Mouse (Mus musculus): ENCODE measurements at regions not wholly inside any gene's neighbourhood (a gene's known extent, or its start where the extent isn't known, plus 50 kb on each side); places are given as distances from the start of the nearest gene placed in this dataset.

DNA sequence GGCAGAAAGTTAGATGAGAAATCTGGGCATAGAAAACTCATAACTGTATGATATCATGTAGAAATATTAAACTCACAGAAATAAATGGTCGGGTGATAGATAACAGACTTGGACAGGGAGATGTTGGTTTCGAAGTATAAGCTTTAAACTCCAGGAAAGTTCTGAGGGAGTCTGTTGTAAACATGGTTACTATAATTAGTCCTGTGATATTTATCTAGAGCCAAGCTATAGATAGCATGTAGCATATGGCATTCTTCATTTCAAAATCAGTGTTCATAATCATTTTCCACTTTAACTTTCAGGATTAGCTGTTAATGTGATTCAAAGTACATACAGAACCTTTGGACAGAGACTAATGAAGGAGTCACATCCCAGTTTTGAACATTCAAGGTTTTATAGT, 387.5 kb upstream of the Xrcc4 start:
- no peaks in the 10 kb centered on the region for H3K36me3 ChIP-seq (replicated peaks)
- H3K4me1 ChIP-seq, result no peaks in the 10 kb centered on the region
- no peak overlapping the region for H3K27ac ChIP-seq
- H3K9me3 ChIP-seq, result no peaks in the 10 kb centered on the region
- no peaks in the 10 kb centered on the region for H3K27me3 ChIP-seq (ENCODE audit: poor library complexity, severe bottlenecking)
- no peak overlapping the region for H3K4me3 ChIP-seq
- WGBS, result 92% methylated on average over 2 of the region's 2 CpGs
- no peak for DNase-seq (ENCODE audit: extremely low spot score, low spot score)

DNA sequence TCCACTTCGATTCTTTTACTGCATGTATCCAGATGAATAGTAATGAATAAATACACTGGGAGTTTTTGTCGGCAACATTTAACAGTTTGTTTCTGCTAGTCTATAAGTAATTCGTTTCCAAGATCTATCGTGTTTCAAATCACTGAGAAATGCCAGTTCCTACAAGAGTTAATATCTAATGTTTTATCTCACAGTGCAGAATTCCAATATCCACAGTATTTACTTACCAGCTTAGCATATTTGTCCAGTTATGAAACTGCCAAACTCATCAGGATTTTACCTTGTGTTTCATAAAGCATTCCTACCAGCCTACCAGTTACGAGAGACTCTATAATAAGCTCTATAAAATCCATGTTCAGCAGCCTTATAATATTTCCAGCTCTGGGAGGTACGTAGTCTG, 385.1 kb upstream of the Xrcc4 start:
- WGBS, result 92% methylated on average over 6 of the region's 6 CpGs
- no peaks in the 10 kb centered on the region for H3K27me3 ChIP-seq (ENCODE audit: poor library complexity, severe bottlenecking)
- H3K36me3 ChIP-seq (replicated peaks), result no peaks in the 10 kb centered on the region
- H3K4me3 ChIP-seq, result no peak overlapping the region
- no peak overlapping the region for H3K27ac ChIP-seq
- no peaks in the 10 kb centered on the region for H3K4me1 ChIP-seq
- H3K9me3 ChIP-seq, result no peaks in the 10 kb centered on the region
- no peak for DNase-seq (ENCODE audit: extremely low spot score, low spot score)

DNA sequence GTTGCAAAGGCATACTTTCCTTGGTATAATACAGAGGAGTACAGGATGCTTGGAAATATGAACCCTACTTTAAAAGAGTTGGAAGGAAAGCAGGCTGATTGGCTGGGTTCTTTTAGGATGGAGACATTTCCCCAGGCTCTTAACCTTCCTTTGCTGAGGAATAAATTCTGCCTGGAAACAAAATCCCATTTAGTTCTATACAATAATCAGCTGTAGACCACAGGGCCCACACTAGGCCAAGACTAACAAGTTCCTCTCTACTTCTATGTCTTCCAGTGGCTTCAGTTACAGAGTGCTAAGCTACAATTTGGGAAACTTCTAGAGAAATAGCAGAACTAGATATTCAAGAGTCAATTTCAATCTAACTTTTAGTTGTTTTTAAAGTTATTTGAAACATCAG, 384.6 kb upstream of the Xrcc4 start:
- Histone ChIP-seq H3K36me3 (replicated peaks) (no peaks in the 10 kb centered on the region), H3K27ac (no peak overlapping the region), H3K4me3 (no peak overlapping the region), H3K4me1 (no peaks in the 10 kb centered on the region), H3K27me3 (ENCODE audit: poor library complexity, severe bottlenecking) (no peaks in the 10 kb centered on the region), H3K9me3 (no peaks in the 10 kb centered on the region)
- no peak for DNase-seq (ENCODE audit: extremely low spot score, low spot score)

DNA sequence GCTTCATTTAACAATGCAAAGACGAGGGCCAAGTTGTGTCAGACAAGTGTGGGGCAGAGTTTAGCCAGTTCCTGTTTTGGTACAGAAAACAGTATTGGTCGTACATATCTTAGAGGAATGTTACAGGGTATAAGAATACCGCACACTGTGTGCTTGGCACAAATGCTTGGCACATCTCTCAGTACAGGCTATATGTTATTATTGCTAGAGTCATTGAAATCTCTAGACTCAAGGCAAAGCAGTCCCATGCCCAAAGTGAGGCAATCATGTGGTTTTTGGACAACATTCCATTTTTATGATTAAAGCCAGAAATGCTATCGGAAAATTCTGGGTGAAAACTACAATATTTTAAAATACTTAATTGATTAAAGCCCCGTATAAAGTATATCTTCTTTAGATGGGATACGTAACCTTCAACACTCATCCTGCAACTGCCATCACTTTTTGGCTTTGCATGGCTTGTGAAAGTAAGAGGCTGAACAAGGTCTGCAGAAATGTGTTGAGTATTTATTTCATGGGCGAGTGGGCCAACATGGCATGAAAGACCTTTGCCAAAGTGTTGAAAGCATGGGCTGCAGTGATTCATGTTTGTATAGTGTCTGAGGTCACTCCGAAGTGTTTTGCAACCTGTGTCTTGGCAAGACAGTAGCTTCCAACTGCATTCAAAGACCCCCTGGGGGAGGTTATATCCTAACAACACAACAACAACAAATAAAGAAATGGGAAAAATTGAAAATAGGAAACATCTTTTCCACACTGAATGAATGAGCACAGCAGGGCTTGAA, 383.8 kb upstream of the Xrcc4 start:
- DNase-seq (ENCODE audit: extremely low spot score, low spot score), result no peak
- no peaks in the 10 kb centered on the region for H3K4me1 ChIP-seq
- 90% methylated on average over 8 of the region's 8 CpGs for WGBS
- H3K36me3 ChIP-seq (replicated peaks), result no peaks in the 10 kb centered on the region
- H3K4me3 ChIP-seq, result no peak overlapping the region
- no peaks in the 10 kb centered on the region for H3K9me3 ChIP-seq
- H3K27me3 ChIP-seq (ENCODE audit: poor library complexity, severe bottlenecking), result no peaks in the 10 kb centered on the region
- H3K27ac ChIP-seq, result no peak overlapping the region

DNA sequence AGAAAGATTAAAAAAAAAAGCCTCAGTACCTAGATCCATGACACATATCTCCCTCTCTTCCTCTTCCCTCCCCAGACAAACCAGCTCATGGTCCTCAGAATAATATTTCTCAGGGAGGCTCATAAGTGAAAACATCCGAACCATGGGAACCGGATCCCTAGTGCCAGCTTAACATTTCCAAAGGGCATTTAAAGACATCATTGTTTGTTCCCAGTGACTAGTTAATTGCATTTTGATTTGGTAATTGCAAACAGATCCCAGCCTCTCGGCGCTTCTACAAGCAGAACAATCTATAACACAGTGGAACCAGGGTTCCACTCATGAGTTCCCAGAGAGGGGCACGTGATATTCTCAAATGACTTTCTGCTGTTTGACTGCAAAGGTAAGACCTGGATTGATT, 376.7 kb upstream of the Xrcc4 start:
- H3K27ac ChIP-seq, result no peak overlapping the region
- WGBS, result 54% methylated on average over 5 of the region's 5 CpGs
- no peak for DNase-seq (ENCODE audit: extremely low spot score, low spot score)
- H3K36me3 ChIP-seq (replicated peaks), result no peaks in the 10 kb centered on the region
- H3K9me3 ChIP-seq, result no peaks in the 10 kb centered on the region
- H3K4me1 ChIP-seq, result no peaks in the 10 kb centered on the region
- H3K4me3 ChIP-seq, result no peak overlapping the region
- H3K27me3 ChIP-seq (ENCODE audit: poor library complexity, severe bottlenecking), result no peaks in the 10 kb centered on the region

DNA sequence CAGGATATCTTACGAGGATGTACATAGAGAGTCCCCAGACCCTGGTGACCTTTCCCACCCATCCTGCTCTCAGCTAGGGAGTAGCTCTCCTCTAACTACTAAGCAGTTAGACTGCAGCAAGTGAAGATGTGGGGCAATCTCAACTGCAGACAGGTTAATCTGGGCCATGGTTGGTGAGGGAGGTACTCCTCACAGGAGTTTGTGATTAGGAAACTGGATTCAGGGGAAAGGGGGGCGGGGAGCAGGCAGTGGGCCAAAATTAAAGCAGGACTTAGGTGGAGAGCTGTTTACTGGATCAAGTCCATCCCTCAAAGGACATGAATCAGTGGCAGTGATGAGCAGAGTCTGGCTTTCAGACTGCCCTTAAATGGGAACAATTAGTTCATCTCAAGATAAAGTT, 374.6 kb upstream of the Xrcc4 start:
- H3K4me1 ChIP-seq, result no peaks in the 10 kb centered on the region
- no peak for DNase-seq (ENCODE audit: extremely low spot score, low spot score)
- WGBS, result 78% methylated on average over 2 of the region's 2 CpGs
- H3K9me3 ChIP-seq, result no peaks in the 10 kb centered on the region
- no peak overlapping the region for H3K4me3 ChIP-seq
- H3K27ac ChIP-seq, result no peak overlapping the region
- no peaks in the 10 kb centered on the region for H3K36me3 ChIP-seq (replicated peaks)
- no peaks in the 10 kb centered on the region for H3K27me3 ChIP-seq (ENCODE audit: poor library complexity, severe bottlenecking)

DNA sequence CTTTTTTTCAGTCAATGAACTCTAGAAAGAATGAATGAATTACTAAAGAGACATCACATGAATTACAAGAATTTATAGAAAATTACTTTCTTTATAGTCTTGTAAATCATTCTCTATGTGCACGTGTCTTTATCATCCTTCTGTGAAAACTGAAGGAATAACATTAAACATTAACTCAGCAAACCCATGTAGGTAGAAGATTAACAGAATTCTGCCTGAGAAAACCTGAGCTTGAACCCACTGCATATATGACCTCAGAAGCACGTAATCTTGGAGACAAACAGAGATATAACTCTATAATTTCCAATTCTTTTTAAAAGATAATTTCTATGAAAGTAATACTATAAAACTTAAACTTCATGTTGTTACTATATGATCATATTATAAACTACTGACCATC, 374.0 kb upstream of the Xrcc4 start:
- 87% methylated on average over 2 of the region's 2 CpGs for WGBS
- H3K4me1 ChIP-seq, result no peaks in the 10 kb centered on the region
- H3K9me3 ChIP-seq, result no peaks in the 10 kb centered on the region
- H3K36me3 ChIP-seq (replicated peaks), result no peaks in the 10 kb centered on the region
- H3K4me3 ChIP-seq, result no peak overlapping the region
- no peaks in the 10 kb centered on the region for H3K27me3 ChIP-seq (ENCODE audit: poor library complexity, severe bottlenecking)
- no peak for DNase-seq (ENCODE audit: extremely low spot score, low spot score)
- H3K27ac ChIP-seq, result no peak overlapping the region

DNA sequence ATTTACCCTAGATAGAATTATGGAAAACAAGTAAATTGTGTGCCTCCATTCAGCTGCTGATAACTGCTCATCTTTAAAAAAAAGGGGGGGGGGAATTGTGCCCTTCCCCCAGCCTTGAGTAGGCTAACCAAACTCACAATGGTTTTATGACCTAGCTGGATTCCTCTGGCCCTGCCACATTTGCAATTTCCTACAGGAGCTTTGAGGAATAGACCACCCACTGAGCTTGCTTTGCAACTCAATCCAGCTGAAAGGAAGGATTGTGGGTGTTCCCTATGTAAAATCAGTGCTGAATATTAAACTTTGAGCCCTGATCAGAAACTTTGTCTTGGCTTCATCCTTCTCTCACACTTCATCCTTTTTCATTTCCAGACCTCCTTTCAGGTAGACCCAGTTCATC, 365.2 kb upstream of the Xrcc4 start:
- Histone ChIP-seq H3K4me3 (no peak overlapping the region), H3K27me3 (ENCODE audit: poor library complexity, severe bottlenecking) (no peaks in the 10 kb centered on the region), H3K27ac (no peak overlapping the region), H3K9me3 (peaks cover 12% of the 10 kb centered on the region), H3K4me1 (no peaks in the 10 kb centered on the region), H3K36me3 (replicated peaks) (no peaks in the 10 kb centered on the region)
- no peak for DNase-seq (ENCODE audit: extremely low spot score, low spot score)

DNA sequence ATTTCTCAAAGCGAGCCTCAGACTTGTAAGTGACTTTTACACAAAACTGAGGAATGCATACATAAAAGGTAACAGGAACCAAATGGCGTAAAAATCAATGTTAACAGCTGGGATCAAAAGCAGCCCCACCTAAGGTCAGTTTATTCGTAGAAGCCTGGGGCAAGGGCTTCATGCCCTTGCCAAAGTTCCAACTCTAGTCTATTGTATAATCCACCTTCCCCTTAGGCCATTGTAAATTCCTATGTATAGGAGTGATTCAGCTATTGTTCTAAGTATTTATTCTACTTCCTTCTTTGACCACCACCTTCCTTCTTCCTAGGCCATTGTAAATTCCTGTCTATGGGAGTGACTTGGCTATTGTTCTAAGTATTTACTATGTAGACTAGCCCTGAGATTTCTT, 337.5 kb upstream of the Xrcc4 start:
- WGBS, result 86% methylated on average over 3 of the region's 3 CpGs
- Histone ChIP-seq H3K4me1 (no peaks in the 10 kb centered on the region), H3K4me3 (no peak overlapping the region), H3K36me3 (replicated peaks) (no peaks in the 10 kb centered on the region), H3K9me3 (no peaks in the 10 kb centered on the region), H3K27ac (no peak overlapping the region), H3K27me3 (ENCODE audit: poor library complexity, severe bottlenecking) (no peaks in the 10 kb centered on the region)
- DNase-seq (ENCODE audit: extremely low spot score, low spot score), result no peak

DNA sequence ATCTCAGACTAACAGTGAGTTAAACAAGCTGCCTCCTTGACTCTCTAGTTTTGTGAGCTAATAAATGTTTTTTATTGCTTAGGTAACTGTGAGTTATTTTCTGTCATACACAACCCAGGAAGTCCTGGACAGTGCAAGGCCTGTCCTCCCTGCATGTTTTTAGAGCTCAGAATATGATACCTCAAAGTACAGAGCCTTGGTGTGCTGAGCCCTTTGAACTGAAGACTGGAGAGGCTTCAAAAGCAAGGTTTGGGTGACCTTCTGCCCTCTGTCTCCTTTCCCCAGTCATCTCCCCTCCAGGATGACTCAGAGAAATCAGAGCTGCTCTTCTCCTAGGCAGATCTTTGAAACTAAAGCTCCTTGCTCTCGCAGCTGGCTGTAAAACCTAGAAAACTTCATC, 336.0 kb upstream of the Xrcc4 start:
- Histone ChIP-seq H3K27ac (no peak overlapping the region), H3K4me3 (no peak overlapping the region), H3K4me1 (no peaks in the 10 kb centered on the region), H3K9me3 (no peaks in the 10 kb centered on the region), H3K36me3 (replicated peaks) (no peaks in the 10 kb centered on the region), H3K27me3 (ENCODE audit: poor library complexity, severe bottlenecking) (no peaks in the 10 kb centered on the region)
- WGBS, result 53% methylated on average over 1 of the region's 1 CpGs
- DNase-seq (ENCODE audit: extremely low spot score, low spot score), result no peak

DNA sequence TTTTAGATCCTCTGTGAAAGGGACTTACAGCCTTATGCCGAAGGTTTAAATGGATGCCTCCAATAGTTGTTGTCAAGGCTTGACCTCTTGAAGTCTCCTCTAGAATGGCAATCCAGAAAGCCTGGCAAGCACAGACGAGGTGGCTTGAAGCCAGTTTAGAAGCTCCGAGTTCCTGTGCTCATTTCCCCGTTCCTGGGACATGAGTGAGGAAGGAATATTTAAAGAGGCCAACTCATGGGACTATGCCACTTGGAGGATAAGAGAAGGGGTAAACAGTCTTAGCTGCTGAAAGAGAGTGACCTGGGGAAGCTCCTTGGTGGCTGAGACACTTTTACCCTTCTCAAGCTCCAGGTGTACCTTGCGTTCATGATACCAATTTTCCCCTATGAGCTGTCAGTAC, 335.1 kb upstream of the Xrcc4 start:
- Histone ChIP-seq H3K27ac (no peak overlapping the region), H3K36me3 (replicated peaks) (no peaks in the 10 kb centered on the region), H3K4me1 (no peaks in the 10 kb centered on the region), H3K27me3 (ENCODE audit: poor library complexity, severe bottlenecking) (no peaks in the 10 kb centered on the region), H3K9me3 (no peaks in the 10 kb centered on the region), H3K4me3 (no peak overlapping the region)
- WGBS, result 91% methylated on average over 5 of the region's 5 CpGs
- no peak for DNase-seq (ENCODE audit: extremely low spot score, low spot score)

DNA sequence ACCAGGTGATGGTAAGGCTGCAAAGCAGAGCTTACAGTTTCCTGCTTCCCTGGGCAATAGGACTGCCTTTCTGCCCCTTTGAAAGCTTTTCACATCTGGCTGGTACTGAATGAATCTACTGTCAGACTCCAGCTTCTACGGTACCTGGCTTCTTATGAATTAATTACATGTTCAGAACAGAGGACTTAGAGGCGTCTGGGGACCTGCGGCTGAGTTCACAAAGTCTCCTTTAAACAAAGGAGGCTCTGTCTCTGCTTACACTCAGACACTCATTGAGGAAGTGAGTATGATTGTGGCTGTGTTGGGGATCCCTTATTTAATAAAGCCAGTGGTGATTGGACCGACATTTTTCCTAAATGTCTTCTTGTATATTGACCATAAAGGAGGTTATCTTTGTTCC, 331.6 kb upstream of the Xrcc4 start:
- DNase-seq (ENCODE audit: extremely low spot score, low spot score), result no peak
- no peaks in the 10 kb centered on the region for H3K36me3 ChIP-seq (replicated peaks)
- H3K27me3 ChIP-seq (ENCODE audit: poor library complexity, severe bottlenecking), result no peaks in the 10 kb centered on the region
- no peaks in the 10 kb centered on the region for H3K9me3 ChIP-seq
- H3K4me1 ChIP-seq, result 0 out of 2 replicates have a peak, but pooled peaks cover 5% of the 10 kb centered on the region
- no peak overlapping the region for H3K27ac ChIP-seq
- H3K4me3 ChIP-seq, result no peak overlapping the region
- 52% methylated on average over 4 of the region's 4 CpGs for WGBS

DNA sequence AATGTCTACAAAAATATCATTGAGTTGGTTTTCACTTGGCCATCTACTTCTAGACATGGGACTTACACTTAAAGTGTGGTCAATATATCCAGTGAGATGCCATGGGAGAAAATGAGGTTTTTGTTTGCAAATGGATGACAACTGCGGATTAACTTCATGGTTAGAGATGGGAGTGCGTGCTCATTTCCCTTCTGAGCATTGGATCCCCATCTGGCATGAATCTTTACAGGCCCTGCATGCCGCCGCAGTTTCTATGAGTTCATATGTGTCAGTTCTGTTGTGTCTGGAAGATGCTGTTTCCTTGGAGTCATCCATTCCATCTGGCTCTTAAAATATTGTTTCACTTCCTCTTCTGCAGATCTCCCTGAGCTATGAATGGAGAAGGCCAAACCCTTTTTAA, 315.0 kb upstream of the Xrcc4 start:
- Histone ChIP-seq H3K4me1 (peaks cover 7% of the 10 kb centered on the region; the same call in 1 of the 2 replicates), H3K27me3 (ENCODE audit: poor library complexity, severe bottlenecking) (no peaks in the 10 kb centered on the region), H3K4me3 (no peak overlapping the region), H3K27ac (no peak overlapping the region), H3K36me3 (replicated peaks) (no peaks in the 10 kb centered on the region), H3K9me3 (no peaks in the 10 kb centered on the region)
- 96% methylated on average over 4 of the region's 4 CpGs for WGBS
- no peak for DNase-seq (ENCODE audit: extremely low spot score, low spot score)

DNA sequence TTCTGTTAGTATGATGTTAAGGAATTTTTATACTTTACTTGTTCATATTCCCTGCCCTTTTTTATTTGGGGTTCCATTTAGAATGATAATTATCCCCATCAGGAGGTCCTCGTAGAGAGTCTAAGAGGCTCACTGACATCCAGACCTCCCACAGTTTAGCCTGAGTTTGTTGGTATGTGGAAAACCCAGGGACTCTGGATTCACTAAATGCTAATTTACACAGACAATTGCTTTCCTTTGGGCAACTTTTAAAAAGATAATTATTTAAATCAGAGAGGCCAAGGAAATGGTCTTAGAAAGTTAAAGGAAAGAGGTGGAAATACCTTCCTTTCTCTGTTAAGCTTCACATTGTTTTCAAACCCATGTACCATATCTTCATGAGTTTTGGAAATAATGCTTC, 312.7 kb upstream of the Xrcc4 start:
- no peak for DNase-seq (ENCODE audit: extremely low spot score, low spot score)
- Histone ChIP-seq H3K27ac (no peak overlapping the region), H3K9me3 (no peaks in the 10 kb centered on the region), H3K4me1 (peaks cover 7% of the 10 kb centered on the region; the same call in 1 of the 2 replicates), H3K27me3 (ENCODE audit: poor library complexity, severe bottlenecking) (no peaks in the 10 kb centered on the region), H3K36me3 (replicated peaks) (no peaks in the 10 kb centered on the region), H3K4me3 (no peak overlapping the region)
- 12% methylated on average over 1 of the region's 1 CpGs for WGBS

Data from forebrain, embryonic 10.5 days (tissue).